In the genomic region with DNA sequence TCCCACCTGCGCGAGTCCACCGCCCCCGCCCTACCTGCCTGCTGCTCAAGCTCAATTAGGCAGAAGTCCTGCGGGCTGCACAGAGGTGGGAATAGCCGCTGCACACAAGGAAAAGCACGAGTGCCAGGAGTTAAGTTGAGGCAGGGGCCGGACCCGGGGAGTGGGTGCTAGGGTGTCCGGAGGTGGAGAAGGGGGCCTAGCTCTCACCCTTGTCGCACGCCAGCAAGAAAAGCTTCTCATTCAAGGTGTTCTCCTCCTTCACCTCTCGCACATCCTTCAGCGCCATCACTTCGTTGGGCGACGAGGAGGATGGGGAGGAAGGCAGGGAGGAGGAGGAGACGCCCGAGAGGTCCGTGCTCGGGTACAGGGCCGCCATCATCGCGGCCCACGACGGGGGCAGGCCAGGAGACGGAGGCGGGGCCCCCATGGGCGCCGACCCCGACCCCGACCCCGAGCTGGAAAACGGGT, we compare ENCODE assay signal across 8 mouse cellular contexts. TPM values are rescaled to one million over a fixed set of nuclear protein-coding genes. Genes with fewer than 3 reads are reported as not detected.
DNase-seq lines count a peak whose midpoint lies in the region; ATAC-seq and TF ChIP-seq lines count a peak whose summit lies in the region.

No protein-coding gene starts in this region.

- peak overlapping the region; percentile 82 for H3K4me2 ChIP-seq in heart, embryonic 12.5 days
- H3K4me2 ChIP-seq in kidney, postnatal 0 days (ENCODE audit: low read length), result peak overlapping the region; percentile 96
- peak overlapping the region; percentile 93 for H3K4me2 ChIP-seq in lung, embryonic 16.5 days (ENCODE audit: low read depth, low read length)
- H3K4me2 ChIP-seq in stomach, embryonic 14.5 days (replicated peaks; ENCODE audit: low read depth, low read length), result peak overlapping the region; percentile 73

- WGBS in heart, embryonic 12.5 days, result 1% methylated on average over 33 of the region's 34 CpGs
- WGBS in kidney, postnatal 0 days, result 2% methylated on average over 26 of the region's 34 CpGs
- WGBS in lung, embryonic 16.5 days, result 1% methylated on average over 30 of the region's 34 CpGs
- 1% methylated on average over 34 of the region's 34 CpGs for WGBS in stomach, embryonic 14.5 days

- H3K4me1 ChIP-seq in ES-Bruce4 (ENCODE audit: control insufficient read depth, insufficient read depth, low read length), result no peaks in the 10 kb centered on the region
- H3K4me1 ChIP-seq in heart, embryonic 12.5 days (replicated peaks), result peaks cover 8% of the 10 kb centered on the region; the same call in 1 of the 2 replicates
- no peaks in the 10 kb centered on the region for H3K4me1 ChIP-seq in kidney, postnatal 0 days (replicated peaks; ENCODE audit: insufficient read depth, low read length)
- H3K4me1 ChIP-seq in lung, embryonic 16.5 days (replicated peaks; ENCODE audit: control insufficient read depth, insufficient read depth, low read length), result peaks cover 8% of the 10 kb centered on the region; the same call in 1 of the 2 replicates
- H3K4me1 ChIP-seq in stomach, embryonic 14.5 days (ENCODE audit: control insufficient read depth, insufficient read depth, low read length), result no peaks in the 10 kb centered on the region

- no peak for TF ChIP-seq CTCF in ES-Bruce4 (IDR thresholded peaks at IDR 0.05; ENCODE audit: low read depth, low read length)
- TF ChIP-seq CTCF in kidney, postnatal 0 days (IDR thresholded peaks at IDR 0.05; ENCODE audit: low read depth), result no peak

- H3K36me3 ChIP-seq in ES-Bruce4 (ENCODE audit: control insufficient read depth, insufficient read depth, low read length, poor library complexity, severe bottlenecking), result no peaks in the 10 kb centered on the region
- H3K36me3 ChIP-seq in heart, embryonic 12.5 days, result no peaks in the 10 kb centered on the region
- H3K36me3 ChIP-seq in kidney, postnatal 0 days (ENCODE audit: insufficient read depth, low read length), result no peaks in the 10 kb centered on the region
- no peaks in the 10 kb centered on the region for H3K36me3 ChIP-seq in lung, embryonic 16.5 days (ENCODE audit: control insufficient read depth, insufficient read depth, low read length)
- no peaks in the 10 kb centered on the region for H3K36me3 ChIP-seq in stomach, embryonic 14.5 days (ENCODE audit: control insufficient read depth, insufficient read depth, low read length)

- H3K4me3 ChIP-seq in ES-Bruce4 (ENCODE audit: low read depth, low read length), result peak overlapping the region; percentile 72
- H3K4me3 ChIP-seq in heart, embryonic 12.5 days, result peak overlapping the region; percentile 82
- H3K4me3 ChIP-seq in kidney, postnatal 0 days (replicated peaks; ENCODE audit: low read depth, low read length), result peak overlapping the region; percentile 82
- H3K4me3 ChIP-seq in lung, embryonic 16.5 days (ENCODE audit: low read length), result peak overlapping the region; percentile 80
- peak overlapping the region; percentile 64 for H3K4me3 ChIP-seq in stomach, embryonic 14.5 days (ENCODE audit: low read depth, low read length)

- no peak for TF ChIP-seq EP300 in ES-Bruce4 (IDR thresholded peaks at IDR 0.05; ENCODE audit: insufficient read depth, low read depth, low read length)

- no peak overlapping the region for H3K27ac ChIP-seq in ES-Bruce4 (ENCODE audit: insufficient read depth, low read length)
- H3K27ac ChIP-seq in heart, embryonic 12.5 days (ENCODE audit: poor library complexity, severe bottlenecking), result no peak overlapping the region
- H3K27ac ChIP-seq in kidney, postnatal 0 days, result peak overlapping the region; percentile 64
- no peak overlapping the region for H3K27ac ChIP-seq in lung, embryonic 16.5 days (ENCODE audit: low read length)
- no peak overlapping the region for H3K27ac ChIP-seq in stomach, embryonic 14.5 days (ENCODE audit: low read length)

- TF ChIP-seq POLR2A in ES-Bruce4 (IDR thresholded peaks at IDR 0.05; ENCODE audit: insufficient read depth, low read length), result no peak

- no peaks in the 10 kb centered on the region for H3K9me3 ChIP-seq in ES-Bruce4 (replicated peaks; ENCODE audit: control insufficient read depth, insufficient read depth, low read length, poor library complexity, severe bottlenecking)
- H3K9me3 ChIP-seq in heart, embryonic 12.5 days (replicated peaks), result no peaks in the 10 kb centered on the region
- no peaks in the 10 kb centered on the region for H3K9me3 ChIP-seq in kidney, postnatal 0 days (replicated peaks; ENCODE audit: low read length)
- no peaks in the 10 kb centered on the region for H3K9me3 ChIP-seq in lung, embryonic 16.5 days (ENCODE audit: control insufficient read depth, low read length)
- H3K9me3 ChIP-seq in stomach, embryonic 14.5 days (ENCODE audit: control insufficient read depth, low read depth, low read length), result no peaks in the 10 kb centered on the region

- 0 out of 2 replicates have a peak, but pooled peaks cover 1% of the 10 kb centered on the region for H3K27me3 ChIP-seq in ES-Bruce4 (ENCODE audit: control insufficient read depth, insufficient read depth, low read length, poor library complexity, severe bottlenecking)
- 0 out of 2 replicates have a peak, but pooled peaks cover 8% of the 10 kb centered on the region for H3K27me3 ChIP-seq in heart, embryonic 12.5 days (replicated peaks)
- H3K27me3 ChIP-seq in kidney, postnatal 0 days (ENCODE audit: insufficient read depth, low read length), result no peaks in the 10 kb centered on the region
- H3K27me3 ChIP-seq in lung, embryonic 16.5 days (ENCODE audit: control insufficient read depth, insufficient read depth, low read depth, low read length), result no peaks in the 10 kb centered on the region; the same call in 1 of the 2 replicates
- no peaks in the 10 kb centered on the region for H3K27me3 ChIP-seq in stomach, embryonic 14.5 days (ENCODE audit: control insufficient read depth, insufficient read depth, low read length)

- ATAC-seq in heart, embryonic 12.5 days (ENCODE audit: insufficient number of reproducible peaks, low FRiP score), result peak; percentile 66
- peak; percentile 58; the same call in 1 of the 2 replicates for ATAC-seq in kidney, postnatal 0 days (replicated peaks; ENCODE audit: low FRiP score, low read depth)
- ATAC-seq in lung, embryonic 16.5 days (ENCODE audit: low read depth), result peak; percentile 15
- 0 out of 2 replicates have a peak, but pooled peaks have one; percentile 4 for ATAC-seq in stomach, embryonic 14.5 days (ENCODE audit: insufficient number of reproducible peaks, insufficient read depth, low FRiP score, low read depth)

- peak; percentile 2 for DNase-seq in 3T3-L1 (ENCODE audit: low read depth, low spot score)
- peak; percentile 21 for DNase-seq in embryo, embryonic 10.5 days (ENCODE audit: low spot score)
- peak; percentile 6 for DNase-seq in kidney, postnatal 0 days (ENCODE audit: low spot score)
- DNase-seq in urinary bladder, postnatal 4 days (ENCODE audit: low spot score in 2 of 2), result no peak

- peak overlapping the region; percentile 51 for H3K9ac ChIP-seq in ES-Bruce4 (ENCODE audit: low read depth, poor library complexity, severe bottlenecking)
- peak overlapping the region; percentile 82 for H3K9ac ChIP-seq in heart, embryonic 12.5 days
- H3K9ac ChIP-seq in kidney, postnatal 0 days (ENCODE audit: low read depth, low read length), result peak overlapping the region; percentile 88
- H3K9ac ChIP-seq in lung, embryonic 16.5 days (ENCODE audit: low read length), result peak overlapping the region; percentile 81
- peak overlapping the region; percentile 60 for H3K9ac ChIP-seq in stomach, embryonic 14.5 days (replicated peaks; ENCODE audit: low read depth, low read length)

RNA-seq across cellular contexts. Expression of gene Trpc1, which starts 0.7 kb away (rescaled TPM):
- 4.9 and 6.2 TPM in 2 replicates for polyA plus RNA-seq in ES-Bruce4 (2011; ENCODE audit: insufficient read depth, insufficient read length, low read depth, missing spikeins)
- 2.1 and 3.8 TPM in 2 replicates for polyA plus RNA-seq in heart, embryonic 12.5 days (2016; fragmentation: Nextera tagmentation; extraction: Ambion mirVana)
- 5.1 and 5.4 TPM in 2 replicates for polyA plus RNA-seq in kidney, postnatal 0 days (2015; fragmentation: Nextera tagmentation; extraction: Ambion mirVana)
- polyA plus RNA-seq in lung, embryonic 16.5 days (2015; fragmentation: Nextera tagmentation; extraction: Ambion mirVana), result 4.0 and 4.6 TPM in 2 replicates
- polyA plus RNA-seq in stomach, embryonic 14.5 days (2014; fragmentation: Nextera tagmentation; extraction: Ambion mirVana), result 3.4 and 4.0 TPM in 2 replicates

Comparison
In these comparisons a context has a peak if more than half of its experiments do, and no peak if none do; other contexts are left out.
1. DNase-seq: peak in 3T3-L1 (single experiment), embryo, embryonic 10.5 days (single experiment) and kidney, postnatal 0 days (single experiment); none in urinary bladder, postnatal 4 days (0 of 2).
2. ATAC-seq: peak in every context shown above with its lines; median percentile 66 in heart, embryonic 12.5 days; 58 in kidney, postnatal 0 days; 15 in lung, embryonic 16.5 days; 4 in stomach, embryonic 14.5 days.
3. Peak in every context shown above with its lines, with median percentiles within 50 percentile points of each other: H3K4me3 ChIP-seq, H3K9ac ChIP-seq and H3K4me2 ChIP-seq.